Mouse (Mus musculus): ENCODE results near the gene Ppp1r12b. TPM values are rescaled to one million over a fixed set of nuclear protein-coding genes. Genes with fewer than 3 reads are reported as not detected.

The Ppp1r12b gene
- total and polyA plus RNA-seq, 3 experiments: 0.64 to 1.8 (median 1.6) TPM

DNA sequence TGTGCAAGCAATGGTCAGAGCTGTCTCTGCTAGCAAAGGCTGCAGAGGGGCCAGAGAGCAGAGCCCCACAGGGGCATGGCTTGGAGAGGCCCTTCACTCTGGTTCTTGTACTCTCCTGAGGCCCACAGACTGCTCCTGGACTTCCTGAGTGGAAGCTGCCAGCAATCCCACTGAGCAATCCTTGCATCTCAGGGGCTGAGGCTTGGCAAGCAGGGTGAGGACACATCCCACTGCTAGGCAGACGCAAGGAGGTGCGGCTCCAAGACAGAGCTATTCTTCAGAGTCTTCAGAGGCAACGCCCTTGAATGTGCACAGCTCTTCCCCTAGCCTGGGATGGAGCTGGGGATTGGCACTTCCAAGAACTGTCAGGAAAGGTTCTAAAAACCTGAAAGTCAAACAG lies 198.5 kb downstream of the Ppp1r12b start:
- Histone ChIP-seq H3K4me2 (ENCODE audit: insufficient read depth, low read depth, poor library complexity, severe bottlenecking) (no peak overlapping the region), H3K4me1 (ENCODE audit: control insufficient read depth in 1 of 2, insufficient read depth in 2 of 2) (peaks cover 0 to 7% of the 10 kb centered on the region in 2 experiments; a peak in 2 of 4 replicates), H3K9me3 (replicated peaks; ENCODE audit: low read length) (no peaks in the 10 kb centered on the region), H3K79me2 (replicated peaks; ENCODE audit: control insufficient read depth, extremely low read depth, insufficient read depth, poor library complexity, severe bottlenecking) (no peaks in the 10 kb centered on the region), H3K4me3 (replicated peaks in 1 of 3; ENCODE audit: low read depth in 2 of 3, low read length in 2 of 3, poor library complexity in 1 of 3) (no peak overlapping the region), H3K9ac (ENCODE audit: insufficient read depth, low read depth) (no peak overlapping the region), H3K36me3 (replicated peaks in 1 of 2; ENCODE audit: control insufficient read depth in 1 of 2, insufficient read depth in 1 of 2, low read length in 1 of 2) (no peaks in the 10 kb centered on the region), H3K27ac (ENCODE audit: insufficient read depth, low read depth) (no peak overlapping the region), H3K27me3 (replicated peaks) (peaks cover 8% of the 10 kb centered on the region)
- TF ChIP-seq MEF2A (IDR thresholded peaks at IDR 0.05; ENCODE audit: borderline replicate concordance, low read depth, low read length) (no peak), ZC3H11A (IDR thresholded peaks at IDR 0.05; ENCODE audit: low read depth, low read length) (no peak)
- dilution Hi-C loops (cut with MboI; ENCODE audit: extremely low pct_ligation_motif_present, extremely low pct_unique_long_range_greater_than_20kb, low sequenced_read_pairs) (no loop called here), in situ Hi-C loops (cut with MboI; ENCODE audit: low pct_ligation_motif_present, low pct_unique_long_range_greater_than_20kb, low sequenced_read_pairs) (no loop called here)
- no peak for DNase-seq (ENCODE audit: extremely low read depth)

DNA sequence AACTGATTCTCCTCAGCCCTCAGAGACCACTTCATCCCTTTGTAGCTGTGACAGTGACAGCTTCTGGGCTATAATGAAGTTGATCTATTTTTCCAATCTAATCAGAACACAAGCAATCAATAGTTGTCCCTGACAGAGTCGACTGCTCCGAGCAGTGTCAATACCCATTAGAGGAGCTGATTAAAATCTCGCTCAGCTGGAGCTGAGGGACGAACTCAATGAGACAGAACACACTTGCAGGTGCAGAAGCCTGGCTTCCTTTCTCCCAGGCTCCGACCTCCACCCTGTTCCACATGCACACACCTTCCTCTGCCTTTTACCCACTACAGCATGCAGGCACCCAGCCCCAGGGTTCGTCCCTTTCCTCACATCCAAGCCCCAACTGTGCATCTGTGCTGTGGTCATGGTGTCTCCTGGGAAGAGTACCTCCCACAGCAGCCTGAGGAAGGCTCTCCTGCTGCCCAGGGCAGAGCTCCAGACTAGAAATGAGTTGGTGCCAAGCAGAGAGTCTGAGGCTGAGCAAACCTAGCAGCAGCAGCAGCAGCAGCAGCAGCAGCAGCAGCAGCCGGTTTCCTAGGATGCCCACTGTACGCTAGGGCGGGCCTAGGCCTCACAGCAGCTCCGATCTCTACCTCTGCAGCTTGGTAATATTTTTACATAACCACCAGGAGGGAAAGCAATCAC lies 199.4 kb downstream of the Ppp1r12b start:
- no peak overlapping the region for H3K4me2 ChIP-seq (ENCODE audit: insufficient read depth, low read depth, poor library complexity, severe bottlenecking)
- dilution Hi-C loops (cut with MboI; ENCODE audit: extremely low pct_ligation_motif_present, extremely low pct_unique_long_range_greater_than_20kb, low sequenced_read_pairs): no loop called here

DNA sequence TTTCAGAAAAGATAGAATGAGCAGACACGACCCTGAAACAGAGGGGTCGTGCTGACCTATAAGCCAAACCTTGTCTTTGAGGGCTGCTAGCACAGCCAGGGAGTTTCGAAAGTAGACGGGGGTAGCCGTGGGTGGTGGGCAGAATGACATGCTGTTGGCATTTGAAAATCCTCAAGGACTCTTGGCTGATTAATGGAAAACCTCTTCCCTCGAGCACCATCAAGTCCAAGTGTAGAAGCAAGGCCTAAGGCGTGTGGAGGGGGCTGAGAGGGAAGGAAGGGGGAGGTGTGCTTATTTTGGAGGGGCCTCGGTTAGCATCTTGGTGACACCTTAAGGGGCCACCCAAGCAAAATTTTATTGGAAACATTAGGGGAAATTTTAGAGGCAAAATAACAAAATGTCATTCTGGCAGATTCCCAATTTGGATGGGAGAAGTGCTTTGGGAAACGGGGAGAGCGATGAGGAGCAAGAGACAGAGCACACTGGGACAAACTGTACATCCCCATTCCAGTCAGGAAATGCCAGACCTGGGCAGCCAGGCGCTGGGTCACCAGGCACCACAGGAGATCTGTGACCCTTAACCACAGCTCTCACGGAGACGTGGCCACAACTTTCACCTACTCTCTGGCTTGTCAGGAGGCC lies 200.1 kb downstream of the Ppp1r12b start:
- Histone ChIP-seq H3K4me2 (ENCODE audit: insufficient read depth, low read depth, poor library complexity, severe bottlenecking) (no peak overlapping the region), H3K4me1 (ENCODE audit: control insufficient read depth in 1 of 2, insufficient read depth in 2 of 2) (peaks cover 0 to 7% of the 10 kb centered on the region in 2 experiments; a peak in 2 of 4 replicates), H3K9ac (ENCODE audit: insufficient read depth, low read depth) (no peak overlapping the region), H3K36me3 (replicated peaks in 1 of 2; ENCODE audit: control insufficient read depth in 1 of 2, insufficient read depth in 1 of 2, low read length in 1 of 2) (no peaks in the 10 kb centered on the region), H3K27ac (ENCODE audit: insufficient read depth, low read depth) (no peak overlapping the region), H3K4me3 (replicated peaks in 1 of 3; ENCODE audit: low read depth in 2 of 3, low read length in 2 of 3, poor library complexity in 1 of 3) (no peak overlapping the region), H3K79me2 (replicated peaks; ENCODE audit: control insufficient read depth, extremely low read depth, insufficient read depth, poor library complexity, severe bottlenecking) (no peaks in the 10 kb centered on the region), H3K9me3 (replicated peaks; ENCODE audit: low read length) (no peaks in the 10 kb centered on the region), H3K27me3 (replicated peaks) (peaks cover 23% of the 10 kb centered on the region)
- TF ChIP-seq SMC3 (IDR thresholded peaks at IDR 0.05; ENCODE audit: low read depth, low read length) (no peak), KAT2A (IDR thresholded peaks at IDR 0.05; ENCODE audit: insufficient replicate concordance, low read length) (no peak), MEF2A (IDR thresholded peaks at IDR 0.05; ENCODE audit: borderline replicate concordance, low read depth, low read length) (no peak), ZNF384 (IDR thresholded peaks at IDR 0.05; ENCODE audit: low read depth, low read length) (no peak), GABPA (IDR thresholded peaks at IDR 0.05; ENCODE audit: insufficient replicate concordance, low read depth, low read length) (no peak)
- DNase-seq (ENCODE audit: extremely low read depth): no peak
- in situ Hi-C loops (cut with MboI; ENCODE audit: low pct_ligation_motif_present, low pct_unique_long_range_greater_than_20kb, low sequenced_read_pairs): no loop called here
- dilution Hi-C loops (cut with MboI; ENCODE audit: extremely low pct_ligation_motif_present, extremely low pct_unique_long_range_greater_than_20kb, low sequenced_read_pairs): no loop called here

More for the DNA sequence above, 199.4 kb downstream of the Ppp1r12b start:
- Histone ChIP-seq H3K9me3 (replicated peaks; ENCODE audit: low read length) (no peaks in the 10 kb centered on the region), H3K27me3 (replicated peaks) (peaks cover 17% of the 10 kb centered on the region), H3K4me3 (replicated peaks in 1 of 3; ENCODE audit: low read depth in 2 of 3, low read length in 2 of 3, poor library complexity in 1 of 3) (no peak overlapping the region), H3K27ac (ENCODE audit: insufficient read depth, low read depth) (no peak overlapping the region), H3K4me1 (ENCODE audit: control insufficient read depth in 1 of 2, insufficient read depth in 2 of 2) (peaks cover 0 to 7% of the 10 kb centered on the region in 2 experiments; a peak in 2 of 4 replicates), H3K36me3 (replicated peaks in 1 of 2; ENCODE audit: control insufficient read depth in 1 of 2, insufficient read depth in 1 of 2, low read length in 1 of 2) (no peaks in the 10 kb centered on the region), H3K79me2 (replicated peaks; ENCODE audit: control insufficient read depth, extremely low read depth, insufficient read depth, poor library complexity, severe bottlenecking) (no peaks in the 10 kb centered on the region), H3K9ac (ENCODE audit: insufficient read depth, low read depth) (no peak overlapping the region)
- in situ Hi-C loops (cut with MboI; ENCODE audit: low pct_ligation_motif_present, low pct_unique_long_range_greater_than_20kb, low sequenced_read_pairs): no loop called here
- TF ChIP-seq MYC (IDR thresholded peaks at IDR 0.05; ENCODE audit: low read depth, low read length): no peak
- no peak for TF ChIP-seq PAX5 (IDR thresholded peaks at IDR 0.05; ENCODE audit: low read length)
- no peak for TF ChIP-seq HCFC1 (IDR thresholded peaks at IDR 0.05; ENCODE audit: low read depth, low read length)
- TF ChIP-seq EP300 (IDR thresholded peaks at IDR 0.05; ENCODE audit: low read length): no peak
- no peak for TF ChIP-seq GABPA (IDR thresholded peaks at IDR 0.05; ENCODE audit: insufficient replicate concordance, low read depth, low read length)
- TF ChIP-seq CTCF (conservative IDR thresholded peaks at IDR 0.05 in 1 of 2, IDR thresholded peaks at IDR 0.05 in 1 of 2; ENCODE audit: low read depth in 2 of 2, low read length in 2 of 2): no peak
- TF ChIP-seq MAFK (IDR thresholded peaks at IDR 0.05; ENCODE audit: insufficient replicate concordance, low read length): no peak
- TF ChIP-seq E2F4 (IDR thresholded peaks at IDR 0.05; ENCODE audit: insufficient replicate concordance, low read depth, low read length): no peak
- TF ChIP-seq KAT2A (IDR thresholded peaks at IDR 0.05; ENCODE audit: insufficient replicate concordance, low read length): no peak
- no peak for TF ChIP-seq ETS1 (conservative IDR thresholded peaks at IDR 0.05; ENCODE audit: low read depth, low read length)
- TF ChIP-seq RAD21 (IDR thresholded peaks at IDR 0.05; ENCODE audit: low read depth, low read length): no peak
- TF ChIP-seq IRF4 (IDR thresholded peaks at IDR 0.05; ENCODE audit: low read depth, low read length): no peak
- TF ChIP-seq TBP (conservative IDR thresholded peaks at IDR 0.05; ENCODE audit: low read depth, low read length): no peak
- TF ChIP-seq ZNF384 (IDR thresholded peaks at IDR 0.05; ENCODE audit: low read depth, low read length): no peak
- TF ChIP-seq POLR2AphosphoS2 (IDR thresholded peaks at IDR 0.05; ENCODE audit: low read depth, low read length): no peak
- TF ChIP-seq MAZ (IDR thresholded peaks at IDR 0.05; ENCODE audit: low read depth, low read length): no peak
- no peak for TF ChIP-seq MXI1 (IDR thresholded peaks at IDR 0.05; ENCODE audit: low read depth, low read length)
- DNase-seq (ENCODE audit: extremely low read depth): no peak

Data from CH12.LX (cell line).